Mouse (Mus musculus): ENCODE measurements around the gene Ang4. TPM values are rescaled to one million over a fixed set of nuclear protein-coding genes. Genes with fewer than 3 reads are reported as not detected.
"Not testable (repeated sequence)": the region's sequence is repeated elsewhere in the genome, so short reads cannot be mapped to it uniquely, and the experiment has no call there.

The Ang4 gene
- polyA plus RNA-seq, 1 experiment = 466 TPM

GRCm38 (mm10) chr14:51777791-51778190, 4.4 kb upstream of the Ang4 start:
- H3K27me3 ChIP-seq (ENCODE audit: control insufficient read depth, insufficient read depth, low read length) = no peaks in the 10 kb centered on the region
- no peaks in the 10 kb centered on the region for H3K36me3 ChIP-seq (ENCODE audit: control insufficient read depth, insufficient read depth, low read length)
- H3K4me1 ChIP-seq (ENCODE audit: control insufficient read depth, insufficient read depth, insufficient read length, low read length) = no peaks in the 10 kb centered on the region
- WGBS = 85% methylated on average over 1 of the region's 1 CpGs
- TF ChIP-seq POLR2A (IDR thresholded peaks at IDR 0.05; ENCODE audit: low read depth, low read length) = no peak
- TF ChIP-seq CTCF (IDR thresholded peaks at IDR 0.05; ENCODE audit: extremely low read depth, insufficient read length, insufficient replicate concordance, low read depth, low read length) = no peak
- H3K4me3 ChIP-seq (ENCODE audit: low read depth, low read length) = no peak overlapping the region
- no peak overlapping the region for H3K27ac ChIP-seq (ENCODE audit: insufficient read depth, low read depth, low read length)

GRCm38 (mm10) chr14:51771378-51771777, 2.0 kb downstream of the Ang4 start:
- H3K4me1 ChIP-seq (ENCODE audit: control insufficient read depth, insufficient read depth, insufficient read length, low read length); H3K27ac ChIP-seq (ENCODE audit: insufficient read depth, low read depth, low read length); H3K36me3 ChIP-seq (ENCODE audit: control insufficient read depth, insufficient read depth, low read length); H3K27me3 ChIP-seq (ENCODE audit: control insufficient read depth, insufficient read depth, low read length); H3K4me3 ChIP-seq (ENCODE audit: low read depth, low read length): not testable (repeated sequence)
- WGBS = 59% methylated on average over 1 of the region's 1 CpGs

GRCm38 (mm10) chr14:51755944-51756343, 17.4 kb downstream of the Ang4 start:
- WGBS = 69% methylated on average over 2 of the region's 2 CpGs
- H3K27ac ChIP-seq (ENCODE audit: insufficient read depth, low read depth, low read length) = no peak overlapping the region
- H3K4me1 ChIP-seq (ENCODE audit: control insufficient read depth, insufficient read depth, insufficient read length, low read length) = no peaks in the 10 kb centered on the region
- H3K36me3 ChIP-seq (ENCODE audit: control insufficient read depth, insufficient read depth, low read length) = no peaks in the 10 kb centered on the region
- TF ChIP-seq POLR2A (IDR thresholded peaks at IDR 0.05; ENCODE audit: low read depth, low read length) (no peak), CTCF (IDR thresholded peaks at IDR 0.05; ENCODE audit: extremely low read depth, insufficient read length, insufficient replicate concordance, low read depth, low read length) (no peak)
- H3K4me3 ChIP-seq (ENCODE audit: low read depth, low read length) = no peak overlapping the region
- H3K27me3 ChIP-seq (ENCODE audit: control insufficient read depth, insufficient read depth, low read length) = no peaks in the 10 kb centered on the region

- TF ChIP-seq POLR2A (IDR thresholded peaks at IDR 0.05; ENCODE audit: low read depth, low read length) (no peak), CTCF (IDR thresholded peaks at IDR 0.05; ENCODE audit: extremely low read depth, insufficient read length, insufficient replicate concordance, low read depth, low read length) (no peak)
- 2% methylated on average over 42 of the region's 42 CpGs for WGBS
These were observed 32.8 kb downstream of the Ang4 start for GRCm38 (mm10) chr14:51740347-51741170.

GRCm38 (mm10) chr14:51739150-51739993, 34.0 kb downstream of the Ang4 start:
- H3K4me1 ChIP-seq (ENCODE audit: control insufficient read depth, insufficient read depth, insufficient read length, low read length) = no peaks in the 10 kb centered on the region
- TF ChIP-seq CTCF (IDR thresholded peaks at IDR 0.05; ENCODE audit: extremely low read depth, insufficient read length, insufficient replicate concordance, low read depth, low read length) (no peak), POLR2A (IDR thresholded peaks at IDR 0.05; ENCODE audit: low read depth, low read length) (no peak)
- H3K27ac ChIP-seq (ENCODE audit: insufficient read depth, low read depth, low read length) = no peak overlapping the region

More at GRCm38 (mm10) chr14:51740347-51741170, 32.8 kb downstream of the Ang4 start:
- Histone ChIP-seq H3K36me3 (ENCODE audit: control insufficient read depth, insufficient read depth, low read length) (no peaks in the 10 kb centered on the region), H3K4me1 (ENCODE audit: control insufficient read depth, insufficient read depth, insufficient read length, low read length) (no peaks in the 10 kb centered on the region), H3K4me3 (ENCODE audit: low read depth, low read length) (no peak overlapping the region), H3K27ac (ENCODE audit: insufficient read depth, low read depth, low read length) (no peak overlapping the region), H3K27me3 (ENCODE audit: control insufficient read depth, insufficient read depth, low read length) (peaks cover 3% of the 10 kb centered on the region; the same call in 1 of the 2 replicates)

GRCm38 (mm10) chr14:51738411-51739149, 34.8 kb downstream of the Ang4 start:
- Histone ChIP-seq H3K36me3 (ENCODE audit: control insufficient read depth, insufficient read depth, low read length) (no peaks in the 10 kb centered on the region), H3K4me3 (ENCODE audit: low read depth, low read length) (no peak overlapping the region), H3K4me1 (ENCODE audit: control insufficient read depth, insufficient read depth, insufficient read length, low read length) (no peaks in the 10 kb centered on the region), H3K27me3 (ENCODE audit: control insufficient read depth, insufficient read depth, low read length) (peaks cover 3% of the 10 kb centered on the region; the same call in 1 of the 2 replicates), H3K27ac (ENCODE audit: insufficient read depth, low read depth, low read length) (no peak overlapping the region)
- 5% methylated on average over 29 of the region's 29 CpGs for WGBS
- TF ChIP-seq POLR2A (IDR thresholded peaks at IDR 0.05; ENCODE audit: low read depth, low read length) (no peak), CTCF (IDR thresholded peaks at IDR 0.05; ENCODE audit: extremely low read depth, insufficient read length, insufficient replicate concordance, low read depth, low read length) (no peak)

More at GRCm38 (mm10) chr14:51739150-51739993, 34.0 kb downstream of the Ang4 start:
- Histone ChIP-seq H3K4me3 (ENCODE audit: low read depth, low read length) (no peak overlapping the region), H3K27me3 (ENCODE audit: control insufficient read depth, insufficient read depth, low read length) (peaks cover 3% of the 10 kb centered on the region; the same call in 1 of the 2 replicates), H3K36me3 (ENCODE audit: control insufficient read depth, insufficient read depth, low read length) (no peaks in the 10 kb centered on the region)
- WGBS = 3% methylated on average over 24 of the region's 24 CpGs

Data from small intestine, adult 2 months (tissue).